Mouse (Mus musculus) urinary bladder, postnatal 25 days (tissue): ENCODE data around the gene S100a1.
A peak's percentile ranks its signal among the peaks of the same experiment; 100 is the strongest.

Experiments
- DNase-seq: peaks from one replicate; pipeline ENCODE4 v3.0.0; 2022; ENCODE audit warnings: low spot score

S100a1 gene

GRCm38 (mm10) chr3:90513796-90514590, at the start of gene S100a1, which contains the start of gene S100a13:
Gene S100a1 (minus strand): TSS chr3:90514392.
Gene S100a13 (plus strand): TSS chr3:90514435.
- peak; percentile 61 for DNase-seq

GRCm38 (mm10) chr3:90560008-90560628, 45.9 kb upstream of the S100a1 start, which contains the start of gene S100a3:
Gene S100a3 (plus strand): TSS chr3:90560578.
- no peak for DNase-seq

DNA sequence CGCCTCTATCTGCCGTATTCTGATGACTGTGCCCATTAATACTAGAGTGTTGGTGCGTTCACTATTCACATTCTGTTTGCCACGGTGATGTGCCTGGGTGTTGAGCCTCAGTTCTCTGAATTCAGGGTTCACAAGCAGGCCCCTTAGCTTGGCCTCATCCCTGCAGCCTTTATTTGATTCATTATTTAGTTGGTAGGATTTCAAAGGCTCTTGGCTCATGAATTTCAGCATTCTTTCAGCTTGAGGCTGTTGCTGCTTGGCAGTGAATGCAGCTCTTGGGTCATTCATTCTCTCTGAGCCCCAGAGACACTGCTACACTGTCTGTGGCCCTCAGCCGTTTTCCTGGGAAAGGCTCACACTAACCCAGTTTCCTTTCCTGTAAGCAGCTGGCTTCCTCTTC, 41.8 kb upstream of the S100a1 start:
- no peak for DNase-seq

DNA sequence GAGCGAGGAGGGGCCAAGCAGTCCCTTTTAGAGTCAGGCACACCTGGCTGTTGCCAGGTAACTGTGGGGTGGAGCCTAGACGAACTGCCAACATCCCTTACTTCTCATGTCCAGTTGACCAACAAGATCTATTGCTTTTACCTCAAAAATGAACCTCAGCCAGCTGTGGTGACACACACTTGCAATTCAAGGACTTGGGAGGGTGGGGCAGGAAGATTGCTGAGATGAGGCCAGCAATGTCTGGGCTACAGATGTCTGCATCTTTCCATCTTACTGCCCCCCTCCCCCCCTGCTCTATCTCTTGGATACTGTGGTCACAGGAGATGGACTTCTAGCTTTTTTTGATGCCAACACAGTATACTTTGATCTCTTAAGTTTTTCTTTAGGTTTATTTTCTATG, 38.0 kb upstream of the S100a1 start:
- no peak for DNase-seq

DNA sequence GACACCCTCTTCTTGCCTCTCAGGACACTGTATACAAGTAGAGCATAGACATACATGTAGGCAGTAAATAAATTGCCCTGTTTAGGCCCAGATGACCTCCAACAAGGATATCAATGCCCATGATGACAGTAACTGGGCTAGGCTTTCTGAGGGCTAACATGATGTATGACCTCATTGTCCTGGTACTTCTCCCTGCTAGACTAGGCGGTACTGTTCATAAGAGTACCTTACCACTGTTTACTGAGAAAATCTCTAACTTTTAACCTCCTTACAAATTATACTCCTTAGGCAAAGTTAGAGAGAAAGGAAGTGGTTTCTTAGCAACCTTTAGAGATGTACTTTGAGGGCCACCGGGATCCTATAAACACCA, 36.2 kb upstream of the S100a1 start:
- DNase-seq, result no peak

GRCm38 (mm10) chr3:90549676-90550420, 35.7 kb upstream of the S100a1 start:
- DNase-seq, result no peak

GRCm38 (mm10) chr3:90540904-90541303, 26.7 kb upstream of the S100a1 start:
- no peak for DNase-seq

DNA sequence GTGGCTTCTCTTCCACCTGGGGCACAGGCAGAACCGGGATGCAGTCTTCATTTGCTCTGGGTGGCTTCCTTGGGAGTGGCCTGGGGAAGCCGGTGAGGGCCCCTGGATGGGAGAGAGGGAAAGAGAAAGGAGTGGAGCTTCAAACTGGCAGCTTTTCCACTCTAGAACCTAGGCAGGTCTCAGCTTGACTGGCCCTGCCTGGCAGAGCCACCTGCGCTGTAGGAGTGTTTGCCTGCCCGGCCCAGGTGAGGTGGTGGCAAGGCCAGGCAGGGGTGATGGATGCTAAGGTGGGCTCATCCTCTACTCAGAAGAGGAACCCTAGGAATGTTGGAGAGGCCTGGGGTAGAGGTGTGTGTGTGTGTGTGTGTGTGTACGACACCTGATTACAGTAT, 23.7 kb upstream of the S100a1 start:
- no peak for DNase-seq

DNA sequence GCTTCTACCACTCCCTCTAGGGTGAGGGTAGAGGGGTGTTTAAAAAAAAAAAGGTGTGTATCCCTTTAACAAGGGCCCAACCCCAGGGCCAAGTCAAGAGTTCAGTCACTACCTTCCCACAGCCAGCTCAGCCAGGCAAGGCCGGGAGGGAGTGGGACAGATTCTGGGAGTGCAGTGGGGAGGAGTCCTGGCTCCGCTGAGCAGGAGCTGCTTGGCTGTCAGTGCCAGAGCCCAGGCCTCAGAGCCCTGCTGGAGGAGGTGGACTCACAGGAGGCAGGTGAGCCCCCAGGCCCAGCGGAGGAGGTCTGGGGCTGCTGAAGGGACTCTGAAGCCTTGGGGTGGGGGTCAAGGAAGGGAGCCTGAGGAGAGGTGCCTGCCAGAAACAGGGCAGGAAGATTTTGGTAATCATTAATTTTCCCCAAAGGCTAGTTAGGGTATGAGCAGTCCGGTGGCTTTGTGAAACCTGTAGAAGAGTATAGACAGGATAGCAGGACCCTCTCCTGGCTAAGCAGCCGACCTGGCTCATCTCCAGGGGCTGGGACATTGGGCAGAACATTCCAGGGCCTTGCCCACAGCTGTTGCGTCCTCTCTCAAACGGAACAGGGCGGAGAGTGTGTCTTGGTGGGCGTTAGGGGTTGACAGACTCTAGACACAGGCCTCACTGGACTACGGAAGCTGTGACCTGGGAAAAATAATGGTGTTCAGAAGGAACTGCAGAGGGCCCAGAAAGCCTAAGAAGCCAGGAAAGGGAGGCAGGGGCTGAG, 23.1 kb upstream of the S100a1 start, which contains the start of gene S100a16:
S100a16 (plus strand) TSS at position 114 of the 764 bp plus-strand sequence.
- DNase-seq, result peak; percentile 67

GRCm38 (mm10) chr3:90535446-90535845, 21.3 kb upstream of the S100a1 start:
- no peak for DNase-seq

- no peak for DNase-seq
These were observed 17.5 kb upstream of the S100a1 start for GRCm38 (mm10) chr3:90531713-90532112.

DNA sequence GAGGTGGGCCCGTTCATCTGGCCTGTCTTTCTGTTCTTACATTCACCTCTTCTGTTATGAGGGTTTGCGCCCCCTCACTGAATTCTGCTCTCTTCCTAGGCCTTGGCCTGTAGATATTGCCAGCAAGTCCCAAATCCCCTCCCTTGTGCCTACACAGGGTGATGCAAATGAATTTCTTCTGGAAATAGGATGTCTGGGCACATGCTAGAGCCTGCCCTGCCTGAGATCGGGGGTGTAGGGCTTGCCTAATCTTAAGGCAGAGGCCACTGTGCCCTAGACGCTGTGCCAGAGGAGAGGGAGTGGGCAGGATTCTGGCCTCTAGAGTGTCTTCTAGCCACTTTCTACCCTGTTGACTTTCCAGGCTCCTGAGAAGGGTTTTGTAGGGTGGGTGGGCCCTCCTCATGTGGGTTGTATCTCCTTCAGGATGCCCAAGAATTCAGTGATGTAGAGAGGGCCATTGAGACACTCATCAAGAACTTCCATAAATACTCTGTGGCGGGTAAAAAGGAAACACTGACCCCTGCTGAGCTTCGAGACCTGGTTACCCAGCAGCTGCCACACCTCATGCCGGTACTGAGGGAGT, 13.2 kb upstream of the S100a1 start:
- no peak for DNase-seq

- DNase-seq, result peak; percentile 68
These were observed 12.4 kb upstream of the S100a1 start, which contains the start of gene S100a14 for GRCm38 (mm10) chr3:90526580-90526979. Gene S100a14 (plus strand): TSS chr3:90526856.

GRCm38 (mm10) chr3:90526076-90526475, 11.9 kb upstream of the S100a1 start:
- DNase-seq, result no peak

DNA sequence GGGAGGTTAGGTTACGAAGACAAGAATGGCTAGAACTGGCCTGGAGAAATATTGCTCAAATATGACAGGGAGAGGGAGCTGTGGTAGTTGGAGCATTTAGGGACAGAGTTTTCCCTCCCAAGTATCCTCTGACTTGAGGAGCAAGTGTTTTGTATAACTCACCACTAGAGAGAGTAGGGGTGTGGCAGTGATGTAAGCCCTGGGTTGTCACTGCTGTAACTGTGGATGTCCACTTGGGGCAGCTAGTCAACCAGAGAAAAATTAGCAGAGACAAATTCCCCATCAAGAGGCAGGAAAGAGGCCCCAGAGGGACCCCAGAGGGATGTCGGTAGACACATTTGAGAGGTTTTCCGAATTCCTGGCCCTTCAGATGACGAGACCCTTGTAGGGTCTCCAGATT, 11.2 kb upstream of the S100a1 start:
- no peak for DNase-seq

GRCm38 (mm10) chr3:90517711-90518110, 3.5 kb upstream of the S100a1 start:
- DNase-seq, result no peak

DNA sequence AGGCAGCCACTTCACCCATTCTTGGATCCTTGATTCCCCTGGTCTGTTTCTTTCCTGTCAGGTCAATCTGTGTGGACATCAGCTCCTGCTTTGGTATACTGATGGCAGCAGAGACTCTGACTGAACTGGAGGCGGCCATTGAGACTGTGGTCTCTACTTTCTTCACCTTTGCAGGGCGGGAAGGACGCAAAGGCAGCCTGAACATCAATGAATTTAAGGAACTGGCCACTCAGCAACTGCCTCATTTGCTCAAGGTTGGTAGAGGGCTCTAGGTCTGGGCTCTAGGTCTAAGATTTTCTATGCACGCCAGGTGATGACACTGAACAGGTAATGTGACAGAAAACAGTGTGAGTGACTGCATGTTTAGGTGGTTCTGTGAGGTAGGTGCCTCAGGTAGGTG, 1.6 kb upstream of the S100a1 start:
- no peak for DNase-seq

GRCm38 (mm10) chr3:90515242-90515641, 1.1 kb upstream of the S100a1 start:
- DNase-seq, result no peak

- DNase-seq, result peak; percentile 57
These were observed 499 bp upstream of the S100a1 start for GRCm38 (mm10) chr3:90514691-90515090.

DNA sequence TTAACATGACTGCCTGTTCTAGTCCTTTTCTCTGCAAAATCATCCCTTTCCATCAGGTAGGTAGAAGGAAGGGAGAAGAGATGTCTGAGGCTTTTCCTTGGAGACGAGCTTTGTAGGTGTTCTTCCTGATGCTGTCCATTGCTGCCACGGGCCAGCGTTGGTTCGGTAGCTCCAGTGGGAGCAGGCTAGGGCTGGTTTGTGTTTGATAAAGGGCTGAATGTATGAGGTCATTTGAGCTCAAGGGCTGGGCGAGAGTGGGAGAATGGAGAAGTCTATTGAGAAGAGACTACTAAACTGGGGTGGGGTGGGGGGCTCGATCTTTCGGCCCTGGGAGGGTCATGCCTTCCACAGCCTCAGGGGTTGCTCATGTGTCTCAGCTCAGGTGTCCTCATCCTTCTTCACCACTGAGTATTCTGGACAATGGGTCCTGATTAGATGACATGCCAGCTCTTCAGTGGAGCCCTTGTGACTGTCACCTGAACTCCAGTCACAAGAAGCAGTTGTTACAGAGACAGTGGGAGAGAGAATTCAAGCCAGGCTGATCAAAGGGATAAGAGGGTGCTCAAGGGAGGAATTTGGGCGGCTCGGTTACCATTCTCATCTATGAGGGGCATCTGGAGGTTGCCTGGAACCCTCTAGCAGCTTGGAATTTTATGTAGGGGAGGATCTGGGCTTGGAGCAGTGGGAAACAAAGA, 1.1 kb downstream of the S100a1 start:
- no peak for DNase-seq

DNA sequence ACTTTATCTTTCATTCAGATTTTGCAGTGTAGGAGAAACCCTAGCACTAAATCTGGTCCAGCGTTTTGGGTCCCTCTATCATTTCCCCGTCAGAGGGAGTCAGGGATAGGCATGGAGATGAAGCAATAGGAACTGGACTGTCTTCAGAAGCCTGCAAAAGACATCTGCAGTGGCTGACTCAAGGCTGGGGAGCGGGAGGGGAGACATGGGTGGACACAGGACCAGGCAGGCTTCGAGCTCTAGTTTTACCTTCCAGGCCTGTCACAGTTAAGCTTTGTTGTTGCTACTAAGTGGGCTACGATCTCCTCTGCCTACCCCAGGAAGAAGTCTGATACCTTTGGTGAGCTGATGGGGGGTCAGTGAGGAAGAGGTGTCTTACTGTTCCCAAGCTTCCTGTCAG, 1.9 kb downstream of the S100a1 start:
- no peak for DNase-seq
